In genomic region chr8:88298733-88299103, GRCm38 (mm10) we compare ENCODE assay signal across 20 mouse cellular contexts. TPM values are rescaled to one million over a fixed set of nuclear protein-coding genes. Genes with fewer than 3 reads are reported as not detected.
DNase-seq lines count a peak whose midpoint lies in the region; ATAC-seq and TF ChIP-seq lines count a peak whose summit lies in the region.
"Had no signal": no experiment of that assay in that cellular context is flagged by ENCODE, and none has a peak within 500 bp of the region (broad histone marks: within the 10 kb centered on the region; RNA-seq: fewer than 3 reads in every experiment).

No protein-coding gene starts in this region.

- peaks cover 50% of the 10 kb centered on the region for H3K4me1 ChIP-seq in heart, embryonic 13.5 days
- peaks cover 41% of the 10 kb centered on the region for H3K4me1 ChIP-seq in heart, embryonic 12.5 days (replicated peaks)
- peaks cover 57% of the 10 kb centered on the region for H3K4me1 ChIP-seq in thymus, adult 2 months (replicated peaks; ENCODE audit: control insufficient read depth, insufficient read depth, low read length)
- H3K4me1 ChIP-seq in liver, embryonic 15.5 days (replicated peaks): peaks cover 98% of the 10 kb centered on the region

- no peak for ATAC-seq in heart, embryonic 13.5 days (ENCODE audit: extremely low read depth, insufficient number of reproducible peaks, low FRiP score, low TSS enrichment)
- ATAC-seq in heart, embryonic 12.5 days (ENCODE audit: insufficient number of reproducible peaks, low FRiP score): no peak
- no peak for ATAC-seq in liver, embryonic 15.5 days (ENCODE audit: insufficient read depth)
- ATAC-seq: forebrain, postnatal 0 days; midbrain, embryonic 13.5 days had no signal

- H3K36me3 ChIP-seq in heart, embryonic 13.5 days: peaks cover 4% of the 10 kb centered on the region; the same call in 1 of the 2 replicates
- H3K36me3 ChIP-seq in heart, embryonic 12.5 days: no peaks in the 10 kb centered on the region
- H3K36me3 ChIP-seq in thymus, adult 2 months (ENCODE audit: control insufficient read depth, insufficient read depth, low read length): peaks cover 12% of the 10 kb centered on the region
- H3K36me3 ChIP-seq in liver, embryonic 15.5 days (replicated peaks): peaks cover 27% of the 10 kb centered on the region
- H3K36me3 ChIP-seq: forebrain, embryonic 10.5 days; heart, embryonic 15.5 days; midbrain, embryonic 13.5 days had no signal

- TF ChIP-seq CTCF in thymus, adult 2 months (IDR thresholded peaks at IDR 0.05; ENCODE audit: borderline replicate concordance, control insufficient read depth, extremely low read depth, insufficient read depth, low read length, poor library complexity): no peak

- H3K9ac ChIP-seq in heart, embryonic 13.5 days: no peak overlapping the region
- no peak overlapping the region for H3K9ac ChIP-seq in heart, embryonic 12.5 days
- H3K9ac ChIP-seq in liver, embryonic 15.5 days: peak overlapping the region; percentile 76
- H3K9ac ChIP-seq: embryonic facial prominence, embryonic 15.5 days; forebrain, postnatal 0 days; heart, embryonic 15.5 days; hindbrain, embryonic 14.5 days; midbrain, embryonic 13.5 days had no signal

- no peaks in the 10 kb centered on the region; the same call in 1 of the 2 replicates for H3K27me3 ChIP-seq in heart, embryonic 13.5 days (replicated peaks)
- no peaks in the 10 kb centered on the region for H3K27me3 ChIP-seq in heart, embryonic 12.5 days (replicated peaks)
- H3K27me3 ChIP-seq in thymus, adult 2 months (ENCODE audit: control insufficient read depth, insufficient read depth, low read length): no peaks in the 10 kb centered on the region
- H3K27me3 ChIP-seq in liver, embryonic 15.5 days: no peaks in the 10 kb centered on the region
- H3K27me3 ChIP-seq: embryonic facial prominence, embryonic 15.5 days; heart, embryonic 15.5 days; midbrain, embryonic 13.5 days had no signal

- WGBS in heart, embryonic 13.5 days: 80% methylated on average over 10 of the region's 10 CpGs
- 86% methylated on average over 10 of the region's 10 CpGs for whole genome bisulfite sequencing in heart, embryonic 12.5 days
- 90% methylated on average over 10 of the region's 10 CpGs for WGBS in thymus, adult 2 months
- WGBS in liver, embryonic 15.5 days (ENCODE audit: insufficient replicate concordance): 68% methylated on average over 10 of the region's 10 CpGs

- H3K27ac ChIP-seq in heart, embryonic 13.5 days (replicated peaks): 0 out of 2 replicates have a peak overlapping the region, but pooled peaks have one; percentile 16
- H3K27ac ChIP-seq in heart, embryonic 12.5 days (ENCODE audit: poor library complexity, severe bottlenecking): no peak overlapping the region
- H3K27ac ChIP-seq in thymus, adult 2 months (ENCODE audit: control insufficient read depth, insufficient read depth, low read length): peak overlapping the region; percentile 15; the same call in 1 of the 2 replicates
- peak overlapping the region; percentile 92 for H3K27ac ChIP-seq in liver, embryonic 15.5 days (replicated peaks)
- H3K27ac ChIP-seq: embryonic facial prominence, embryonic 15.5 days; heart, embryonic 15.5 days; hindbrain, embryonic 14.5 days; layer of hippocampus, adult 2 months; midbrain, embryonic 13.5 days had no signal

- no peak for DNase-seq in thymus, adult 2 months
- DNase-seq in thymus, postnatal 25 days: no peak
- DNase-seq in urinary bladder, postnatal 4 days (ENCODE audit: low spot score in 2 of 2): no peak
- no peak for DNase-seq in kidney, postnatal 14 days
- DNase-seq: adrenal gland, adult 8-10 months; forebrain, postnatal 0 days; gastrocnemius, postnatal 14 days; kidney, adult 8-10 months; kidney, postnatal 25 days; lung, postnatal 10 days; thymus, postnatal 4 days had no signal

- H3K9me3 ChIP-seq in heart, embryonic 13.5 days: no peaks in the 10 kb centered on the region
- no peaks in the 10 kb centered on the region for H3K9me3 ChIP-seq in heart, embryonic 12.5 days (replicated peaks)
- no peaks in the 10 kb centered on the region for H3K9me3 ChIP-seq in liver, embryonic 15.5 days (replicated peaks)
- H3K9me3 ChIP-seq: embryonic facial prominence, embryonic 15.5 days; forebrain, embryonic 10.5 days; heart, embryonic 15.5 days; midbrain, embryonic 13.5 days had no signal

- H3K4me3 ChIP-seq in heart, embryonic 13.5 days: no peak overlapping the region
- no peak overlapping the region for H3K4me3 ChIP-seq in heart, embryonic 12.5 days
- no peak overlapping the region for H3K4me3 ChIP-seq in thymus, adult 2 months (ENCODE audit: control insufficient read depth, insufficient read depth, low read length)
- peak overlapping the region; percentile 11 for H3K4me3 ChIP-seq in liver, embryonic 15.5 days (replicated peaks)
- H3K4me3 ChIP-seq: embryonic facial prominence, embryonic 15.5 days; forebrain, embryonic 10.5 days; heart, embryonic 15.5 days; layer of hippocampus, adult 2 months; midbrain, embryonic 13.5 days had no signal

- TF ChIP-seq POLR2A in thymus, adult 2 months (IDR thresholded peaks at IDR 0.05; ENCODE audit: control insufficient read depth, extremely low read depth, insufficient read depth, low read length, poor library complexity): no peak

- H3K4me2 ChIP-seq in heart, embryonic 13.5 days: no peak overlapping the region
- no peak overlapping the region for H3K4me2 ChIP-seq in heart, embryonic 12.5 days
- H3K4me2 ChIP-seq in liver, embryonic 15.5 days: peak overlapping the region; percentile 80
- H3K4me2 ChIP-seq: embryonic facial prominence, embryonic 15.5 days; heart, embryonic 15.5 days; hindbrain, embryonic 14.5 days; midbrain, embryonic 13.5 days had no signal

RNA-seq across cellular contexts. Expression of gene Adcy7, which starts 26.5 kb away (rescaled TPM):
- 3.2 and 3.8 TPM in 2 replicates for polyA plus RNA-seq in heart, embryonic 13.5 days (2015; fragmentation: Nextera tagmentation; extraction: Ambion mirVana)
- polyA plus RNA-seq in heart, embryonic 12.5 days (2016; fragmentation: Nextera tagmentation; extraction: Ambion mirVana): 3.8 and 4.1 TPM in 2 replicates
- 61.7 and 63.7 TPM in 2 replicates for polyA plus RNA-seq in thymus, adult 2 months (2012; rRNA removed)
- 21.3 and 22.3 TPM in 2 replicates for polyA plus RNA-seq in liver, embryonic 15.5 days (2015; fragmentation: Nextera tagmentation; extraction: Ambion mirVana)
